ENCODE assay signal across 9 mouse cellular contexts in genomic region chr4:45491119-45491679, GRCm38 (mm10). TPM values are rescaled to one million over a fixed set of nuclear protein-coding genes. Genes with fewer than 3 reads are reported as not detected.
DNase-seq lines count a peak whose midpoint lies in the region; ATAC-seq lines count a peak whose summit lies in the region.
"Had no signal": no experiment of that assay in that cellular context is flagged by ENCODE, and none has a peak within 500 bp of the region (broad histone marks: within the 10 kb centered on the region; RNA-seq: fewer than 3 reads in every experiment).

No protein-coding gene starts in this region.

- no peak overlapping the region for H3K4me3 ChIP-seq in heart, embryonic 14.5 days (ENCODE audit: control insufficient read depth in 1 of 2, insufficient read depth in 1 of 2, low read depth in 1 of 2, low read length in 2 of 2)
- H3K4me3 ChIP-seq in embryonic facial prominence, embryonic 11.5 days (ENCODE audit: low read depth, low read length): no peak overlapping the region
- H3K4me3 ChIP-seq in liver, embryonic 11.5 days (ENCODE audit: low read depth, low read length): no peak overlapping the region

- no peaks in the 10 kb centered on the region for H3K9me3 ChIP-seq in heart, embryonic 14.5 days (ENCODE audit: control insufficient read depth, low read length)
- no peaks in the 10 kb centered on the region for H3K9me3 ChIP-seq in embryonic facial prominence, embryonic 11.5 days (replicated peaks; ENCODE audit: control insufficient read depth, low read length)
- H3K9me3 ChIP-seq in liver, embryonic 11.5 days (ENCODE audit: control insufficient read depth, low read length): no peaks in the 10 kb centered on the region

- H3K9ac ChIP-seq in heart, embryonic 14.5 days (ENCODE audit: low read length): peak overlapping the region; percentile 47; the same call in 1 of the 2 replicates
- no peak overlapping the region; the same call in 1 of the 2 replicates for H3K9ac ChIP-seq in embryonic facial prominence, embryonic 11.5 days (replicated peaks; ENCODE audit: low read length)
- no peak overlapping the region for H3K9ac ChIP-seq in liver, embryonic 11.5 days (ENCODE audit: low read depth, low read length)

- DNase-seq in heart, adult 8-10 months (ENCODE audit: low spot score): no peak
- DNase-seq in embryonic facial prominence, embryonic 11.5 days (ENCODE audit: low spot score): peak; percentile 68
- peak; percentile 84 for DNase-seq in kidney, adult 11 months
- DNase-seq in liver, embryonic 11.5 days (ENCODE audit: low spot score): no peak
- DNase-seq in frontal cortex, postnatal 25 days (ENCODE audit: low spot score in 2 of 2): no peak
- DNase-seq in cerebellum, adult 8-10 months: no peak
- DNase-seq: cerebellum, adult 18-20 months had no signal

- no peaks in the 10 kb centered on the region for H3K27me3 ChIP-seq in heart, embryonic 14.5 days (ENCODE audit: control insufficient read depth, insufficient read depth, low read length)
- H3K27me3 ChIP-seq in embryonic facial prominence, embryonic 11.5 days (ENCODE audit: control insufficient read depth, insufficient read depth, low read length): no peaks in the 10 kb centered on the region
- no peaks in the 10 kb centered on the region for H3K27me3 ChIP-seq in liver, embryonic 11.5 days (replicated peaks; ENCODE audit: control insufficient read depth, insufficient read depth, low read length)

- peaks cover 18% of the 10 kb centered on the region; the same call in 1 of the 2 replicates for H3K36me3 ChIP-seq in heart, embryonic 14.5 days (ENCODE audit: control insufficient read depth, insufficient read depth, low read length)
- H3K36me3 ChIP-seq in embryonic facial prominence, embryonic 11.5 days (replicated peaks; ENCODE audit: control insufficient read depth, insufficient read depth, low read depth, low read length): no peaks in the 10 kb centered on the region
- no peaks in the 10 kb centered on the region for H3K36me3 ChIP-seq in liver, embryonic 11.5 days (ENCODE audit: control insufficient read depth, insufficient read depth, low read length)

- H3K4me1 ChIP-seq in heart, embryonic 14.5 days (ENCODE audit: control insufficient read depth in 2 of 2, insufficient read depth in 2 of 2, low read length in 2 of 2): peaks cover 74 to 92% of the 10 kb centered on the region in 2 experiments
- peaks cover 48% of the 10 kb centered on the region for H3K4me1 ChIP-seq in embryonic facial prominence, embryonic 11.5 days (ENCODE audit: control insufficient read depth, insufficient read depth, low read length)
- H3K4me1 ChIP-seq in liver, embryonic 11.5 days (replicated peaks; ENCODE audit: control insufficient read depth, insufficient read depth, low read length): peaks cover 87% of the 10 kb centered on the region

- no peak for ATAC-seq in heart, embryonic 14.5 days (ENCODE audit: insufficient number of reproducible peaks, insufficient read depth, low FRiP score, low read depth)
- no peak for ATAC-seq in embryonic facial prominence, embryonic 11.5 days (replicated peaks; ENCODE audit: insufficient number of reproducible peaks, low FRiP score, low TSS enrichment, low read depth)
- no peak for ATAC-seq in liver, embryonic 11.5 days (replicated peaks; ENCODE audit: low FRiP score)
- no peak for ATAC-seq in megakaryocyte-erythroid progenitor cell, adult 5-6 weeks (replicated peaks; ENCODE audit: low FRiP score, low TSS enrichment, poor library complexity, severe bottlenecking)

- no peak overlapping the region for H3K4me2 ChIP-seq in heart, embryonic 14.5 days (ENCODE audit: low read length)
- H3K4me2 ChIP-seq in embryonic facial prominence, embryonic 11.5 days (ENCODE audit: low read depth, low read length): peak overlapping the region; percentile 15
- H3K4me2 ChIP-seq in liver, embryonic 11.5 days: peak overlapping the region; percentile 41

- H3K27ac ChIP-seq in heart, embryonic 14.5 days (replicated peaks in 1 of 2; ENCODE audit: control insufficient read depth in 1 of 2, insufficient read depth in 1 of 2, low read depth in 2 of 2, low read length in 2 of 2): peak overlapping the region in 1 of 2 experiments; percentile 92; a peak in 1 of 4 replicates
- H3K27ac ChIP-seq in embryonic facial prominence, embryonic 11.5 days (replicated peaks; ENCODE audit: low read depth, low read length): peak overlapping the region; percentile 70
- peak overlapping the region; percentile 71 for H3K27ac ChIP-seq in liver, embryonic 11.5 days (ENCODE audit: low read depth, low read length)

- 57% methylated on average over 6 of the region's 6 CpGs for WGBS in heart, embryonic 14.5 days
- WGBS in embryonic facial prominence, embryonic 11.5 days: 9% methylated on average over 6 of the region's 6 CpGs
- WGBS in liver, embryonic 11.5 days: 44% methylated on average over 6 of the region's 6 CpGs

RNA-seq across cellular contexts. Expression of gene Shb, which starts 41.1 kb away (rescaled TPM):
- 15.3 and 19.0 TPM in 2 replicates for polyA plus RNA-seq in heart, embryonic 14.5 days (2014; fragmentation: Nextera tagmentation; extraction: Ambion mirVana)
- total RNA-seq in heart, adult 8-10 months (2022): 10 to 100 TPM; 23.7 to 44.2 (median 32.3) TPM
- polyA plus RNA-seq in embryonic facial prominence, embryonic 11.5 days (2014; fragmentation: Nextera tagmentation; extraction: Ambion mirVana): 5.8 and 7.5 TPM in 2 replicates
- 6.1 and 6.2 TPM in 2 replicates for polyA plus RNA-seq in liver, embryonic 11.5 days (2014; fragmentation: Nextera tagmentation; extraction: Ambion mirVana)
- 3.3 and 7.8 TPM in 2 replicates for total RNA-seq in megakaryocyte-erythroid progenitor cell, adult 5-6 weeks (2014; fragmentation: Nextera tagmentation)
- 0.50 and 8.9 TPM in 2 replicates for total RNA-seq in megakaryocyte-erythroid progenitor cell, adult 5-6 weeks (2017)

Comparison
In these comparisons a context has a peak if more than half of its experiments do, and no peak if none do; other contexts are left out.
1. DNase-seq: peak in embryonic facial prominence, embryonic 11.5 days (single experiment) and kidney, adult 11 months (single experiment); none in heart, adult 8-10 months (single experiment), liver, embryonic 11.5 days (single experiment), frontal cortex, postnatal 25 days (0 of 2) and cerebellum, adult 8-10 months (single experiment).